Mouse (Mus musculus) liver, embryonic 14.5 days (tissue): ENCODE results near the gene Btbd9. TPM values are rescaled to one million over a fixed set of nuclear protein-coding genes. Genes with fewer than 3 reads are reported as not detected.

Experiments used
- ATAC-seq: fragments of 200-750 bp; cut with Nextera tagmentation; 2 replicates; pipeline ENCODE4 v1.8.0; 2017; ENCODE audit warnings: moderate number of reproducible peaks, mild to moderate bottlenecking, moderate library complexity; ENCODE audit not compliant: insufficient read depth
- DNase-seq, 3 experiments: peaks; one replicate each; pipeline ENCODE4 v3.0.0-alpha.2; 2012 to 2013; ENCODE audit warnings: low read depth in 3 of 3, low spot score in 3 of 3
- H3K27ac ChIP-seq: fragments of 300-500 bp; sonication (generic); 2 replicates; pipeline ENCODE4 v1.5.1; 2014; ENCODE audit warnings: moderate library complexity, mild to moderate bottlenecking, control low read depth, inconsistent platforms
- H3K27me3 ChIP-seq: fragments of 300-500 bp; sonication (generic); 2 replicates; pipeline ENCODE4 v1.6.1; 2014; ENCODE audit warnings: mild to moderate bottlenecking, low read length, moderate library complexity; ENCODE audit not compliant: control insufficient read depth, insufficient read depth
- H3K36me3 ChIP-seq: fragments of 300-500 bp; sonication (generic); replicated peaks from 2 replicates; pipeline ENCODE4 v1.6.1; 2014; ENCODE audit warnings: low read depth; ENCODE audit not compliant: control insufficient read depth, insufficient read depth
- H3K4me1 ChIP-seq, 2 experiments: fragments of 200-500 bp in 1 of 2; fragments of 300-500 bp in 1 of 2; sonication (generic) in 1 of 2; replicated peaks; 2 replicates each; pipeline ENCODE4 v1.6.1; 2012 to 2014; ENCODE audit warnings: antibody characterized with exemption in 1 of 2, inconsistent platforms in 1 of 2, low read length in 1 of 2; ENCODE audit not compliant: control insufficient read depth in 2 of 2, insufficient read depth in 2 of 2
- H3K4me2 ChIP-seq: fragments of 300-500 bp; sonication (generic); 2 replicates; pipeline ENCODE4 v1.6.1; 2014; ENCODE audit warnings: low read depth, mild to moderate bottlenecking, control low read depth, moderate library complexity
- H3K4me3 ChIP-seq, 2 experiments: fragments of 200-500 bp in 1 of 2; fragments of 300-500 bp in 1 of 2; sonication (generic) in 1 of 2; 2 replicates each; pipeline ENCODE4 v1.5.1; 2012 to 2014; ENCODE audit warnings: low read depth in 2 of 2, low read length in 2 of 2, mild to moderate bottlenecking in 2 of 2, control low read depth in 1 of 2, inconsistent platforms in 1 of 2, moderate library complexity in 1 of 2; ENCODE audit not compliant: insufficient read depth in 1 of 2
- H3K9ac ChIP-seq: fragments of 300-500 bp; sonication (generic); replicated peaks from 2 replicates; pipeline ENCODE4 v1.6.1; 2014; ENCODE audit warnings: mild to moderate bottlenecking, control low read depth, moderate library complexity
- H3K9me3 ChIP-seq: fragments of 300-500 bp; sonication (generic); 2 replicates; pipeline ENCODE4 v1.6.1; 2016; ENCODE audit warnings: low read length, mixed read lengths; ENCODE audit not compliant: control insufficient read depth
- CTCF ChIP-seq: IDR thresholded peaks from 2 replicates; pipeline ENCODE4 v1.5.1; 2016; ENCODE audit warnings: antibody characterized with exemption, low read depth, control low read depth
- EP300 ChIP-seq: IDR thresholded peaks from 2 replicates; pipeline ENCODE4 v1.6.1; 2016; ENCODE audit warnings: antibody characterized with exemption, low read depth
- WGBS: fragments of 180-500 bp; shearing (Covaris S2); extraction: QIAGEN DNeasy Blood & Tissue Kit; methylation state at CpG from one replicate; pipeline ENCODE4 v1.1.7; 2014; ENCODE audit not compliant: insufficient replicate concordance; 5-methylcytosine and 5-hydroxymethylcytosine counted together
- polyA plus RNA-seq, 2 experiments: library from polyadenylated mRNA; depleted of rRNA in 1 of 2; stranded (reverse) in 1 of 2; unstranded in 1 of 2; fragments of >200 nt; fragmentation: Nextera tagmentation in 1 of 2; extraction: Ambion mirVana in 1 of 2; gene quantifications; 2 replicates each; pipeline versions ENCODE4 v1.2.1 to v1.2.3; 2012 to 2014

Btbd9 gene
- polyA plus RNA-seq, 2 experiments = 2.7 to 9.6 TPM

- H3K9ac ChIP-seq = no peak overlapping the region
- H3K9me3 ChIP-seq = no peaks in the 10 kb centered on the region
- no peak overlapping the region for H3K27ac ChIP-seq
- H3K4me3 ChIP-seq = no peak overlapping the region
- H3K4me1 ChIP-seq = peaks cover 0 to 2% of the 10 kb centered on the region in 2 experiments; a peak in 1 of 4 replicates
- no peaks in the 10 kb centered on the region for H3K36me3 ChIP-seq
- H3K4me2 ChIP-seq = no peak overlapping the region
- H3K27me3 ChIP-seq = no peaks in the 10 kb centered on the region
- ATAC-seq = no peak
- 43% methylated on average over 4 of the region's 4 CpGs for WGBS
- no peak for DNase-seq
- no peak for TF ChIP-seq CTCF
- no peak for TF ChIP-seq EP300
Measured at GRCm38 (mm10) chr17:30417106-30417505, 159.2 kb downstream of the Btbd9 start.

- Histone ChIP-seq H3K9me3 (no peaks in the 10 kb centered on the region), H3K9ac (no peak overlapping the region), H3K36me3 (no peaks in the 10 kb centered on the region), H3K27ac (no peak overlapping the region), H3K4me3 (no peak overlapping the region), H3K27me3 (no peaks in the 10 kb centered on the region), H3K4me2 (no peak overlapping the region), H3K4me1 (peaks cover 0 to 2% of the 10 kb centered on the region in 2 experiments; a peak in 1 of 4 replicates)
- no peak for DNase-seq
- no peak for ATAC-seq
- TF ChIP-seq EP300 = no peak
- TF ChIP-seq CTCF = no peak
- 55% methylated on average over 3 of the region's 3 CpGs for WGBS
Measured at GRCm38 (mm10) chr17:30415693-30416092, 160.6 kb downstream of the Btbd9 start.

GRCm38 (mm10) chr17:30412991-30413390 is 163.3 kb downstream of the Btbd9 start:
- no peak overlapping the region for H3K27ac ChIP-seq
- H3K36me3 ChIP-seq = no peaks in the 10 kb centered on the region
- no peak for TF ChIP-seq EP300
- TF ChIP-seq CTCF = no peak
- ATAC-seq = no peak
- DNase-seq = no peak
- no peak overlapping the region for H3K4me3 ChIP-seq
- H3K4me2 ChIP-seq = no peak overlapping the region
- 61% methylated on average over 3 of the region's 3 CpGs for WGBS
- peaks cover 0 to 2% of the 10 kb centered on the region in 2 experiments; a peak in 1 of 4 replicates for H3K4me1 ChIP-seq
- no peaks in the 10 kb centered on the region for H3K9me3 ChIP-seq
- no peaks in the 10 kb centered on the region for H3K27me3 ChIP-seq
- H3K9ac ChIP-seq = no peak overlapping the region

GRCm38 (mm10) chr17:30406002-30406401 is 170.3 kb downstream of the Btbd9 start:
- 72% methylated on average over 7 of the region's 7 CpGs for WGBS
- Histone ChIP-seq H3K9ac (no peak overlapping the region), H3K4me3 (no peak overlapping the region), H3K27ac (no peak overlapping the region), H3K27me3 (no peaks in the 10 kb centered on the region), H3K36me3 (no peaks in the 10 kb centered on the region), H3K4me2 (no peak overlapping the region), H3K4me1 (no peaks in the 10 kb centered on the region; a peak in 1 of 4 replicates), H3K9me3 (no peaks in the 10 kb centered on the region)
- ATAC-seq (no peak), DNase-seq (no peak)
- TF ChIP-seq CTCF (peak; percentile 15; the same call in 1 of the 2 replicates), EP300 (no peak)

DNA sequence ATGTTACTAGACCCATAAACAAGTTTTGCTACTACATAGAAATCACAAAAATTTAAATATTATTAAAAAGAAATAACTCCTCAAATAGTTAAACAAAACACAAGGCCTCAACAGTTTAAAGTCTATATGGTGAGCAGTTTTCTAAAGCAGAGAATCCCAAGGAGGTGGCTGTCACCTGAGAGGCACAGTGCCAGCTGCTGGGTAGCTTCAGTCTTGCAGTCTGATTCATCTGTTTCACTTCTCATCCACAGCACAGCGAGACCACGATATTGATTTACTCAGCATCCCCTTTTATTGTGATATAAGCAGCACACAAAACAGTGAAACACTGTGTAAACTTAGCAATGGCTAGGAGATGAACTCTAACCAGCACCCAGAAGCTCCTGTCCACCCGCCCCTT is 173.4 kb downstream of the Btbd9 start:
- no peaks in the 10 kb centered on the region for H3K9me3 ChIP-seq
- WGBS = 73% methylated on average over 3 of the region's 3 CpGs
- no peak overlapping the region for H3K27ac ChIP-seq
- DNase-seq (no peak), ATAC-seq (no peak)
- no peak overlapping the region for H3K9ac ChIP-seq
- H3K4me3 ChIP-seq = no peak overlapping the region
- no peaks in the 10 kb centered on the region for H3K27me3 ChIP-seq
- H3K4me2 ChIP-seq = no peak overlapping the region
- H3K36me3 ChIP-seq = no peaks in the 10 kb centered on the region
- no peak for TF ChIP-seq CTCF
- TF ChIP-seq EP300 = no peak
- no peaks in the 10 kb centered on the region; a peak in 1 of 4 replicates for H3K4me1 ChIP-seq
